Mouse (Mus musculus) gastrocnemius, postnatal 4 days (tissue): ENCODE data around the gene Onecut1. TPM values are rescaled to one million over a fixed set of nuclear protein-coding genes. Genes with fewer than 3 reads are reported as not detected.

Experiments used
- DNase-seq, 2 experiments: peaks; one replicate each; pipeline ENCODE4 v3.0.0; 2021 to 2022; ENCODE audit warnings: low spot score in 2 of 2, mixed read lengths in 2 of 2
- total RNA-seq, 2 experiments: library from RNA; stranded (reverse); gene quantifications; 2 replicates each; pipeline ENCODE4 v1.2.3; 2021

The Onecut1 gene
- total RNA-seq, 2 experiments from 2014 or later: not detected

DNA sequence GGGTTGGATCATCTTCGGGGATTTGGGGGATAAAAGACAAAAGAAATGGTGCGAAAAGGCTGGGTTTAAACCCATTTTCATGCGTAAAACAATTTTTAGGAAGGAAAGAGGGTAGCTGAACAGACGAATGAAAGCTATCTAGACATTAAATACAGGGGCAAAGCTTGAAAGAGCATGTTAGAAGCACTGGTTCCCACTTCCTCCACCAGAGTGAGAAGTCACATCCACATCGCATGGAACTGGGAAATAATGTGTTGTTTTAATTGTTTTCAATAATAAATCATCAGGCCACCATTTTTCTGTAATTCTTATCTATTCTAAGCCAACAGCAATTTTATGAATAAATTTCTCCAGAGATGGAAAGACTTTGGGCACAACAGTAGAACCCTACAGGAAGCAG lies 3.6 kb upstream of the Onecut1 start:
- DNase-seq: no peak

DNA sequence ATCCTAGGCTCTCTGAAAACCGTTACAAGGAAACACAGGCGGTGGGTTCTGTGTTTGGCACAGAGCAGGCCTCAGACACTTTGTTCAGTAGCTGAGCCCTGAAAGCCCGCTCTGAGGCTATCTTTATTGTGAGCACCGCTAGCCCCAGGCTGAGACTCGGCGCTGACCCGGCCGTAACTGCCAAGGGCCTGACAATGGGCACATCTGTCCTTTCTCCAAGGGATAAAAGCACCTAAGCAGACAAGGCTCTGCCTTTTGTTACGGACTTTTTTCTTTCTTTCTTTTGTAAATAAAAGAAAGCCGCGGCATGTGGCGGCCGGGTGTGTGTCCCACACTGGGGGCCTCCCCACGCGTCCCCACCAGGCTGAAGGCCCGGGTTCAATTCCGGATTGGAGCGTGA lies 1.3 kb upstream of the Onecut1 start:
- no peak for DNase-seq

DNA sequence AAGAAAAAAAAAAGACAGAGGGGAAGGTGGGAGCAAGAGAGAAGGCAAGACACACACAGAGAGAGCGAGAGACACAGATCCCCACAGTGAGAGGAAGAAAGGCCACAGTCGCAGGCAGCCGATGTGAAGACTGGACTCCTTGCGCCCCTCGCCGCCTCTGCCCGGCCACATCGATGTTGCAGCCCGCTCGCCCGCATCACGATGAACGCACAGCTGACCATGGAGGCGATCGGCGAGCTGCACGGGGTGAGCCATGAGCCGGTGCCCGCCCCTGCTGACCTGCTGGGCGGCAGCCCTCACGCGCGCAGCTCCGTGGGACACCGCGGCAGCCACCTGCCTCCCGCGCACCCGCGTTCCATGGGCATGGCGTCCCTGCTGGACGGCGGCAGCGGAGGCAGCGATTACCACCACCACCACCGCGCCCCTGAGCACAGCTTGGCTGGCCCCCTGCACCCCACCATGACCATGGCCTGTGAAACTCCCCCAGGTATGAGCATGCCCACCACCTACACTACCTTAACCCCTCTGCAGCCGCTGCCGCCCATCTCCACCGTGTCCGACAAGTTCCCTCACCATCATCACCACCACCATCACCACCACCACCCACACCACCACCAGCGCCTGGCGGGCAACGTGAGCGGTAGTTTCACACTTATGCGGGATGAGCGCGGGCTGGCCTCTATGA lies 517 bp downstream of the Onecut1 start:
- no peak for DNase-seq

DNA sequence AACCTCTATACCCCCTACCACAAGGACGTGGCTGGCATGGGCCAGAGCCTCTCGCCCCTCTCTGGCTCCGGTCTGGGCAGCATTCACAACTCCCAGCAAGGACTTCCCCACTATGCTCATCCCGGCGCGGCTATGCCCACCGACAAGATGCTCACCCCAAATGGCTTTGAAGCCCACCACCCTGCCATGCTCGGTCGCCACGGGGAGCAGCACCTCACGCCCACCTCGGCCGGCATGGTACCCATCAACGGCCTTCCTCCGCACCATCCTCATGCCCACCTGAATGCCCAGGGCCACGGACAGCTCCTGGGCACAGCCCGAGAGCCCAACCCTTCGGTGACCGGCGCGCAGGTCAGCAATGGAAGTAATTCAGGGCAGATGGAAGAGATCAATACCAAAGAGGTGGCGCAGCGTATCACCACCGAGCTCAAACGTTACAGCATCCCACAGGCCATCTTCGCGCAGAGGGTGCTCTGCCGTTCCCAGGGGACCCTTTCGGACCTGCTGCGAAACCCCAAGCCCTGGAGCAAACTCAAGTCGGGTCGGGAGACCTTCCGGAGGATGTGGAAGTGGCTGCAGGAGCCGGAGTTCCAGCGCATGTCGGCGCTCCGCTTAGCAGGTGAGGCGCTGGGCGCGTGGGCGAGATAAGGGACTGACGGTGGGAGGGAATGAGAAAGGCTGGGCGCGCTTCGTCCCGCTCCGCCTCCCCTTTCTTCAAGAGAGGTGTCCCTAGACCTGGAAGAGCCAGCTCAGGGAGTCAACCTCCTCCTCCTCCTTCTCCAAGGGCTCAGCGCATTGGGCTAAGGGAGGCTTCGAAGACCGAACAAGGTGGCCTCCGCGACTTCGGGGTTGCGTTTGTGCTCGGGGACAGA lies 1.3 kb downstream of the Onecut1 start:
- DNase-seq: no peak

DNA sequence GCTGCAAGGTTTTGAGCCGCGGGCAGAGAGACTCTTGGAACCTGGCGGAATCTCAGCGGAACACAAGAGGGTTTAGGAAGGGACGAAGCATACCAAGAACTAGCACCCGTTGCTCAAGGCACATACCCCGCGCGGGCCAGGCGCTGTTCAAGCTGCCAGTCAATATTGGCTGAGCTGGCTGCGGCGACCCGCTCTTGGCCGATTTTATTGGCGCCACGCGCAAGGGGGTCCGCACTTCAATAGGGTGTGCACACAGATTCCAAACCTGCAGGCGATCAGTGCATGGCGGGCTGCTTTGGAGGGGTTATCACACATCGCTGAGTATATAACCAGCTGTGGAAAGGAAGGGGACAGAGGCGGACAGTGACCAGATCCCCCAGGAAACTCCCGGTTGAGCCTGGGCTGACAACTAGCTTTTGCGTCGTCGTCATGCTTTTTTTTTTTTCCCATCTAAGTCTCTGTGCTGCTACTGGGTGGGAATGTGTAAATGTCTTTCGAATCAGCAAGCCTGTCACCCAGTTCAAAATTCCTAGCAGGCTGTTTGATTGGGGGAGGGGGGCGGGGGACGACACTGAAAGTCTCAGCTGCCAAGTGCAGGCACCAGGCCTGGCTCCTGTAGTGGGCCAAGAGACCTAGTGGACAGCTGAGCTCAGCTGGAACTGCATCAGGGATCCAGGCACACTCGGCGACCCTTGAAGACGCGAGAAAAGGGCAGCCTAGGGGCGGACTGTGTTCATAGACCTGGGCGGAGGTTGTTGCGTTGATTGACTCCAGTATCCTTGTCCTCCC lies 2.1 kb downstream of the Onecut1 start:
- no peak for DNase-seq

DNA sequence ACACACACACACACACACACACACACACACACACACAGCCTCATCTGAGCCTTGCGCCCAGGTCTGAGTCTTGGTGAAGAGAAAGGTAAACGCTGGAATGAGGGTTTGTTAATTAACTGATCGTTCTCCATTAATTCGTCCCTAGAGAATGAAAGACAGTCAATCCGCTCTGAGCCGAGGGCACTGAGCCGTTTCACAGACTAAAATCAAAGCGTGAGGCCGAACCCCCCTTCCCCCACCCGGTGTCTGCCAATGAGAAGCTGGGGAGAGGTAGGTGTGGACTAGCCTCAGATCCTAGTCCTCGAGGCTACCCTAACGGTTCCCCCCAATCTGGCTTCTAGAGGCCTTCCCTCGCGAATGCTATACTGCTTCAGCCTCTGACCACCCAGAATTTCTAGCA lies 2.8 kb downstream of the Onecut1 start:
- DNase-seq: no peak

DNA sequence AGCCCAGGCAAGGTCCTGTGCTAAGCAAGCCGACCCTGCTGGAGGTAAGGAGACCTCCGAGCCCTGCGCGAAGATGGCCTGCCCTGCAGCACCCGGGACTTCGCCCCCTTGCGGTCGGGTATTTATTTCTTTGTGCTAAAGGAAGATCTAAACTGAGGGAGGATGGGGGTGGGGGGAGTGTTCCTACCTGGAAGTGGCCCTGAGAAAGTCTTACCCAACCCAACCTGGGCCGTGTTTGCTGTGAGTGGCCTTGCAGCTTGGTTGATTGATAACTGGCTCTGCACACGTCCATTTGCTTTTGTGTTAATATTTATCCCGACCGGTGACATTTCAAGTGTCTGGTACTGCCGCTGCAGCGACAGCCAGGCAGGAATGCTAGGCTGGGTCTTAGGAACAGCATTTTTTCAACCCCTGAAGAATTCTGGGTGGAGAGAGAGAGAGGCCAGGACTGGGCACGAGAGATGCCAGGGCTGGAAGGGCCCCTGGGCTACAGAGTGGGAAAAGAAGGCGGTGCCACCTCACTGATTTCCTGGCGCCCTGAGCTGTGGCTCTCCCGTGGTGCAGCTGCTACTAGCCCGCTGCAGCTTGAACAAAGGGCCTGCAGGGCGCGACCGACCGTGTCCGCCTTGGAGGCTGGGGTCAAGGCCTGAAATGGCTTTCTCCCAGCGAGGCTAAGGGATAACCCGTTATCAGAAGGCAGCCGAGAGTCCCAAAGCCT lies 5.0 kb downstream of the Onecut1 start:
- DNase-seq: no peak

DNA sequence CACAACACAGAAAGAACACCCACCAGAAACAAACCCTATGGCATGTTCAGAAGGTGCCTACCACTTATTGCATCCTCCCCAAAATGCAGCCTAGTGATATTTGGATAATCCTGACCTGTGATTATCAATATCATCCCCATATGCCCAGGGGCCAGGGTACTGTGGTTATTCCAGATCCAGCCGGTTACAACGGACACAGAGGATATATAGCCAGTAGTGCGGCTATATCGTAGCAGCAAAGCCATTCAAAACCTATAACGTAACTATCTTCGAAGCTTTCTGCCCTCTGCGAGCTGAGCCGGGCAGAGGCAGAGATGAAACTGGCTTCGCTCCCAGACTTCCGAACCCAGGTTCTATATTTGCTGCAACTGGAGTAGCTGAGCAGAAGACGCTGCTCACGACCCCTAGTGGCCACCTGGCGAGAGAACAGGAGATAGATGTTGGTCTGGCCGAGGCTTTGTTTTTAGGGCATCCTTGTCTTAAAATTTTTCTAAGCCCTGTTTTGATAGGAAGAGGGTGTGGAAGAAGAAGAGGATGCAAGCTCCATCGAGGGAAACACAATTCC lies 6.0 kb downstream of the Onecut1 start:
- no peak for DNase-seq

DNA sequence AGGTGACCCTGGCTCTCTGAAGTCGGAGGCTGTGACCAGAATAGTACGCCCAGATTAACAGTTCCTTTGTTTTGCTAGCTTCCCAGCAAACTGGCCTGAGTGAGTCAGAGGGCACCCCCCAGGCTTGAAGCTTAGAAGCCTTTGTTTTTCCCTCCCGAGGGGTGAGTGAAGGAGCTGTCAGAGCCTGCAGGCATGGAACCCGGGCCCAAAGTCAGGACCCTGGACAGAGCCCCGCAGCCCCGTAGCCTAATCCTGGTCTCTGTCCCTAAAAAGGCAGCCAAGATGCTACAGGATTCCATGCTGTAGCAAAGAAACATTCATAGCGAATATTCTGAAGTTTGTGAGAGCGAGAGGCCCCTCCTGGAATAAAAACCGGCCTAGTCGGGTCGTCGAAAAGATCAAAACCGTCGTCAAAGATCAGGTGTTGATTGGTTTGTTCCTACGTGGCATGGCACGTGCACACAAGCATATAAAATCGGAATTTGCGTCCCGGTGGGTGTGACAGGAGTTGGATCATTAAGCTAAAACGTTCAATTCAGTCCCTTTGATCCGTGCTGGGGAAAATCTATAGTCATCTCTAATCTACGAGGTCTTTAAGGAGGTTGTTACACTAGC lies 6.7 kb downstream of the Onecut1 start:
- DNase-seq: no peak

DNA sequence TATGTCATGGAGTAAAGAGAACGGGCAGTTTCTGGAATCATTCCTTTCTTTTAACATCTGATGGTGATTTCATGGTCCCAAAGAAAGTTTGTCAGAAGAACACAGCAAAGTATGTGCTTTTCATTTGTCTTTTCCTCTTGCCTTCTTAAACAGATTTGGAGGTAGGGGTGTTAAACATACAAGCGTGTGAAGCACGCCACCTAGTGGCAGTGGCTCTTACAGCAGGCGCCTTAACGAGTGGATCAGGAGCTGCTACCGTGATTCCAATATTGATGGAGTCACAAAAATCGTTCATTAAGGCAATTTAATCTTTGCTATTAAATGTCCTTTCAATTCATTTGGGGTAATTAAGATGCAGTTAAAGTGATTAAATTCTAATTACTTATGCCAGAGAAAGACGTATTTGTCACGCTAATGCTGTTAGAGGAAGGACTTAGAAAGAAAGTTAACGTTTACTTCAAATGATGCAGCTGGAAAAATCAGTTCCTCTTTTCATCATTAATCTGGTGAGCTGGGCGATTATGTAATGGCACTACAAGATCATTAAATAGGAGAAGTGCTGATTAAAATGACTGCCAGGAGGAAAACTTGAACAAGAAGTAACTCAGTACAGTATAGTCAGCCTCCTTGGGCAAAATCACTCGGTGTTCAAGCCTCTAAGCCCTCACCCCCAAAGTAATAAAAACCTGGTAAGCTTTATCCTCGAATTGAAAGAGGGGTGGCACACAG lies 9.4 kb downstream of the Onecut1 start:
- peak in 1 of 2 experiments; percentile 59 for DNase-seq

DNA sequence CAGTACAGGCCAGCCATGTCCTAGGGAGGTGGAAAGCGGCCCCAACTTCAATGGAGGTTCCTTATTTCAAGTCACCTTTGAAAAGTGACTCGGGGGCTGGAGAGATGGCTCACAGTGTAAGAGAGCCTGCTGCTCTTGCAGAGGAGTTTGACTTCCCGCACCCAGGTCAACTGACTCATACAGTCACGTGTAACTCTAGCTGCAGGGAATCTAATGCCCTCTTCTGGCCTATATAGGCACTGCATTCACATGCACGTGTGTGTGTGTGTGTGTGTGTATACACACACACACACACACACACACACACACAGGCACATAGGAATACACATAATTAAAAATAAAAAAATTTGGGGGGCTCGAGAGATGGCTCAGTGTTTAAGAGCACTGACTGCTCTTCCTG lies 14.6 kb downstream of the Onecut1 start:
- DNase-seq: no peak

DNA sequence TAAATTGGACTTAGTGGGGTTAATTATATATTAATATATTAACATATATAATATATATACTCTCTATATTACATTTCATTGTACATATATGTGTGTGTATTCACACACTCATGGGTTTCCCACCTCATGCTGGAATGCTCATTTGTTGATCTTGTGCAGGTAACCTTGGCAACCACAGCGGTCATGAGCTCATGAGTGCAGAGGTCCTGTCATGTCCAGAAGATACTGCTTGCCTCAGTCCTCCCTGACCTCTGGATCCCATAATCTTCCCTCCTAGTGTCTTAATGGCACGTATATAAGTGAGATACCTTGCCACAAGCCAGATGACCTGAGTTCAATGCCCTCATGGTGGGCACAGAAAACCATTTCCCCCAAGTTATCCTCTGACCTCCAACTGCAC lies 16.0 kb downstream of the Onecut1 start:
- DNase-seq: no peak

DNA sequence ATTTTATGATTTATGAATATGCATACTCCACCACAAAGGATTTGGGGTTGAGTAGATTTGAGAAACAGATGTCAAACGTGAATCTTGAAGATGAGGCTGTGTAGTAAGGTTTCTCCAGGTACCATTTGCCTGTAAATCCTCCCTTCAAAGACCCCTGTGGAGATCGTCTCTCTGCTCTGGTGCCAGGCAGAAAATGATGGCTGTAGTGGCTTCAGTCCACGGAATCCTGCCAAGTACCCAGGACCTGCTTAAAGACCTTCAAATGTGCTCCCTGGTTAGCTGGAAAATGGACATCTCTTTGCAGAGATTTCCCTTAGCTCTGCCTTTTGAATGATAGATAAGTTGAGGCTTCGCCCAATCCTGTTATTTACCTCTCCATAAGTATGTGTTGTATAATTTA lies 26.1 kb downstream of the Onecut1 start:
- DNase-seq: no peak

DNA sequence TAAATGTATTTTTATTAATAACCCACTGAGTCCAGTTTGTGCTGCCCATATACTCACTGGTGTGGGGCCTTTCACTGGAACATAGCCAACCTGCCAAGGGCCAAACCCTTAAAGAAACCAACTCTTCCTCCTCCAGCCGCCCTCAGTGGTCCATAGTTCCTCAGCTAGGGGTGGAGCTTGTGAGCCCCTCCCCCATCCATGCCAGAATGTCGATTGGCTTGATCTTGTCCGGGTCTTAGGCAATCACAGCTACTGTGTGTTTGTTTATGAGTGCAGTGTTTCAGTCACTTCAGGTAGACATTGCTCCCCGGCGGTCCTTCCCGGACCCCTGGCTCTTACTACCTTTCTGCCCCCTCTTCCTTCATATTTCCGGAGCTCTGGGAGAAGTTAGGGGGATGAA lies 35.0 kb downstream of the Onecut1 start:
- no peak for DNase-seq

DNA sequence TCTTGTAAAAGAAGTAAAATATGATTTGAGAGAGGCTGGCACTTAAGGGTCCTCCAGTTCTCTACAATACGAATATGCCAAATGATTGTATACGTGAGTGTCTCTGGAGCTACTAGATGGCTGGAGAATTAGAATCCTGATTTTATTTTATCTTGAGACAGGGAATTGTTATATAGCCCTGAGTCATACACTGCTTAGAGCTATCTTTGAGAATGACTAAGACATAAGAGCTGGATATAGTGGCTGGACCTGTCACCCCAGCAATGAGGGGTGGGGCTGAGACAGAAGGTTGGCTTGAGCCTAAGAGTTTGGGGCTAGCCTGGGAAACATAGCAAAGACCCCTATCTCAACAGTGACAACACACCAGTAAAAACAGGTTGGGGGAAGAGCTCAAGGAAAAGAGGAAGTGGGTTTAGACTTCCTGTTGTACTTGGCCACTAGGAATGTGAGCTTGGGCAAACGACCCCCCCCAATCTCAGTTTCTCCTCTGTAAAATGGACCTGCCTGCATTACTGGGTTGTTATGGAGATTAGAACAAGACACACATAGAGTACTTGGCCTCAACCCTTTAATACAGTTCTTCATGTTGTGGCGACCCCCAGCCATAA lies 35.8 kb downstream of the Onecut1 start:
- DNase-seq: no peak

DNA sequence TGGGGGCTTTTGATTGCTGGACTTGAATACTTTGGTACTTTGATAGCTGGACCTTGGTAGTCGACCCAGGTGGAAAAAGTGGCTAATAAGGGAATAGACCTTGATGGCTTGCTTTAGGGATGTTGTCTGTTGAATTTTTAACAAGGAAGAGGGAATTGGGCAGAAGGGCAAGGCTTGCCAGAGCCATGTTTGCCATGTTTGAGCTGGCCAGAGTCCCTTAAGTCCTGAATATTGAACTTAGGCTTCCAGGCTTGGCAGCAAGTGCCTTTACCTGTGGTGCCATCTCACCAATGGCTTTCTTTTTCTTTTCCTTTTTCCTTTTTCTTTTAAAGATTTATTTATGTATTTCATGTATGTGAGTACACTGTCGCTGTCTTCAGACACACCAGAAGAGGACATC lies 38.4 kb downstream of the Onecut1 start:
- no peak for DNase-seq

DNA sequence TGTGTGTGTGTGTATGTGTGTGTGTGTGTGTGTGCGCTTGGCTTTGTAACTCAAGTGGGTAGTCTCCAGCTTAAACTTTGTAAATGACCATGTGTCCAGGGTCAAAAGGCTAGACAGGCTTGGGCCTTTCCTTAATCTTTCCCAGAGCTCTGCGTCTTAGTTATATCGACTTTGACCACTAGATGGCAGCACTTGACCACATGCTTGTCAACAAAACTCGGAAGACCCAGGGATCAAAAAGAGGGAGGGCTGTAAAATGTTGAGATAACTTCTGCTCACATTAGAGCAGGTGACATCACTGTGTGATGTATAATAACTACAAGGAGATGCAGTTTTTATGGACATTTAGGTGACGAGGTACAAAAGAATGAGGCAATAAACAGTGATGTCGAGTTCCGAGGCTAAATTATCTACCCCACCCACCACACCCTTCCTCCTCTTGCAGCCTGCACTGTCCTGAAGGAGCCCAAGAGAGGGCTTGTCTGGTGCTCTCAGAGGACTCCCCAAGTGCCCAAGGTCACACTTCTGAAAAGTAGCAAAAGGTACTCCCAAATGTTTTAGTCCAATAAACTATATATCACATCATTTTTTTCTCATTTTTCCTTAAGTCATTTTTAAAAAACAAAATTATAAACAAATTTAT lies 43.3 kb downstream of the Onecut1 start:
- DNase-seq: peak; percentile 45 to 68

DNA sequence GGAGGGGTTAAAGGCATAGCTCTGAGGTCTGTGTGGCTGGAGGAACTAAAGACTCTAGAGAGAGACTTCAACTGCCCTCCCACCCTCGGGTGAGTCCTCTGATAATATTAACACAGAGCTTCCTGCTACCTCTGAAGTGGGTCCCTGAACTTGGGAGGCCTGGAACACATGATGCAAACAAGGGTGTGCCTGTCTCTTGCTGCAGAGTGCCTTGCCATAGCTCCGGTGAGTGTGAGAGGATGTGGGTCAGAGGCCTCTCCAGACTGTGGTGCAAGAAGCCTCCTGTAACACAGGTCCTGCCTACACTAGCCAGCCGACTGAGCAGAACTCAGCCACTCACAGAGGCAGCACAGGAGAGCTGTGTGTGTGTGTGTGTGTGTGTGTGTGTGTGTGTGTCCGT lies 45.2 kb downstream of the Onecut1 start:
- no peak for DNase-seq

DNA sequence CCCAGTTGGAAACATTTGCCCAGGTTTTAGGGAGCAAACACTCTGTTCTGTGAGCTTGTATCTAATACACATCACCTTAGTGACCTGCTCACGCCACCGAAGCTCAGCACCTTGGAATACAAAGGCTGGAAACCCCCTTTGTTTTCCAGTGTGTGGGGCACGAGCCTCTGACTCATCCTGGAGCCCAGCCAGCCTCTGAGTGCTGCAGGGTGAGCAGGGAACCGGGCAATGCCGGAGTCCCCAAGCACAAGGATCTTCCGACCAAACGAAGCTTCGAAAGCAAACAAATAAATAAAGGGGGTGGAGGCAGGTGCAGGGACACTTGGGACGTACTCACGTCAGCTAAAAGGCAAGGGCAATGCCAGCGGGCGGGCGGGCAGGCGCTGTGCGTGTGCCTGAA lies 47.5 kb downstream of the Onecut1 start:
- DNase-seq: peak in 1 of 2 experiments; percentile 28
